Mouse (Mus musculus) hindbrain, embryonic 11.5 days (tissue): Measurements from ENCODE around the gene Prrx1. TPM values are rescaled to one million over a fixed set of nuclear protein-coding genes. Genes with fewer than 3 reads are reported as not detected.

ENCODE experiments used
- ATAC-seq: fragments of 200-750 bp; cut with Nextera tagmentation; 2 replicates; pipeline ENCODE4 v1.8.0; 2017; ENCODE audit warnings: mild to moderate bottlenecking, moderate TSS enrichment, moderate library complexity; ENCODE audit not compliant: low FRiP score
- DNase-seq: peaks from one replicate; pipeline ENCODE4 v3.0.0-alpha.2; 2015; ENCODE audit warnings: low spot score
- H3K27ac ChIP-seq: fragments of 300-500 bp; sonication (generic); 2 replicates; pipeline ENCODE4 v1.5.1; 2014; ENCODE audit warnings: mild to moderate bottlenecking, low read depth, low read length
- H3K27me3 ChIP-seq: fragments of 300-500 bp; sonication (generic); 2 replicates; pipeline ENCODE4 v1.6.1; 2014; ENCODE audit warnings: mild to moderate bottlenecking, low read length, moderate library complexity, mixed read lengths; ENCODE audit not compliant: control insufficient read depth, insufficient read depth
- H3K36me3 ChIP-seq: fragments of 300-500 bp; sonication (generic); 2 replicates; pipeline ENCODE4 v1.6.1; 2014; ENCODE audit warnings: mild to moderate bottlenecking, low read length, moderate library complexity, mixed read lengths; ENCODE audit not compliant: control insufficient read depth, insufficient read depth
- H3K4me1 ChIP-seq: fragments of 300-500 bp; sonication (generic); replicated peaks from 2 replicates; pipeline ENCODE4 v1.6.1; 2014; ENCODE audit warnings: low read length, mixed read lengths; ENCODE audit not compliant: control insufficient read depth, insufficient read depth
- H3K4me2 ChIP-seq: fragments of 300-500 bp; sonication (generic); replicated peaks from 2 replicates; pipeline ENCODE4 v1.6.1; 2014; ENCODE audit warnings: mild to moderate bottlenecking, low read depth, low read length
- H3K4me3 ChIP-seq: fragments of 300-500 bp; sonication (generic); 2 replicates; pipeline ENCODE4 v1.5.1; 2014; ENCODE audit warnings: low read depth, low read length
- H3K9ac ChIP-seq: fragments of 300-500 bp; sonication (generic); 2 replicates; pipeline ENCODE4 v1.6.1; 2014; ENCODE audit warnings: low read depth, low read length
- H3K9me3 ChIP-seq: fragments of 300-500 bp; sonication (generic); 2 replicates; pipeline ENCODE4 v1.6.1; 2016; ENCODE audit warnings: low read length; ENCODE audit not compliant: control insufficient read depth
- WGBS: fragments of 180-500 bp; shearing (Covaris S2); extraction: QIAGEN DNeasy Blood & Tissue Kit; methylation state at CpG from one replicate; pipeline ENCODE4 v1.1.7; 2014; 5-methylcytosine and 5-hydroxymethylcytosine counted together
- polyA plus RNA-seq: library from polyadenylated mRNA; unstranded; fragments of >200 nt; fragmentation: Nextera tagmentation; extraction: Ambion mirVana; gene quantifications from 2 replicates; pipeline ENCODE4 v1.2.1, GENCODE M21; 2014

Prrx1 gene
- polyA plus RNA-seq, 1 experiment from 2014 or later = 71.0 TPM

- DNase-seq (peak; percentile 62), ATAC-seq (peak; percentile 25; the same call in 1 of the 2 replicates)
- Histone ChIP-seq H3K27me3 (peaks cover 44% of the 10 kb centered on the region), H3K9ac (no peak overlapping the region), H3K36me3 (no peaks in the 10 kb centered on the region), H3K4me1 (peaks cover 2% of the 10 kb centered on the region), H3K27ac (no peak overlapping the region), H3K4me3 (peak overlapping the region; percentile 17), H3K4me2 (peak overlapping the region; percentile 56), H3K9me3 (no peaks in the 10 kb centered on the region)
- under 1% methylated on average over 23 of the region's 23 CpGs for WGBS
Measured at GRCm38 (mm10) chr1:163314829-163315301, 1.4 kb upstream of the Prrx1 start.

GRCm38 (mm10) chr1:163313921-163314725 is 613 bp upstream of the Prrx1 start:
- 0% methylated on average over 21 of the region's 21 CpGs for WGBS

GRCm38 (mm10) chr1:163311861-163312811 is 1.4 kb downstream of the Prrx1 start:
- peak; percentile 55 for ATAC-seq
- peaks cover 64% of the 10 kb centered on the region for H3K27me3 ChIP-seq

More at GRCm38 (mm10) chr1:163313921-163314725, 613 bp upstream of the Prrx1 start:
- no peaks in the 10 kb centered on the region for H3K36me3 ChIP-seq
- ATAC-seq (peak; percentile 42; the same call in 1 of the 2 replicates), DNase-seq (peak; percentile 52)
- no peak overlapping the region for H3K9ac ChIP-seq
- peaks cover 50% of the 10 kb centered on the region for H3K27me3 ChIP-seq
- H3K4me1 ChIP-seq = peaks cover 2% of the 10 kb centered on the region
- peak overlapping the region; percentile 46 for H3K4me3 ChIP-seq
- H3K4me2 ChIP-seq = peak overlapping the region; percentile 56
- H3K27ac ChIP-seq = no peak overlapping the region
- no peaks in the 10 kb centered on the region for H3K9me3 ChIP-seq

GRCm38 (mm10) chr1:163311006-163311836 is 2.3 kb downstream of the Prrx1 start:
- WGBS = 8% methylated on average over 13 of the region's 13 CpGs
- Histone ChIP-seq H3K4me3 (peak overlapping the region; percentile 46), H3K9ac (peak overlapping the region; percentile 61), H3K27me3 (peaks cover 63% of the 10 kb centered on the region), H3K4me1 (peaks cover 2% of the 10 kb centered on the region), H3K27ac (peak overlapping the region; percentile 82), H3K9me3 (no peaks in the 10 kb centered on the region), H3K36me3 (no peaks in the 10 kb centered on the region), H3K4me2 (peak overlapping the region; percentile 56)
- DNase-seq (peak; percentile 40), ATAC-seq (no peak)

More at GRCm38 (mm10) chr1:163311861-163312811, 1.4 kb downstream of the Prrx1 start:
- H3K9ac ChIP-seq = peak overlapping the region; percentile 61
- peaks cover 2% of the 10 kb centered on the region for H3K4me1 ChIP-seq
- peak overlapping the region; percentile 82 for H3K27ac ChIP-seq
- DNase-seq = peak; percentile 65
- WGBS = under 1% methylated on average over 55 of the region's 59 CpGs
- H3K36me3 ChIP-seq = no peaks in the 10 kb centered on the region
- no peaks in the 10 kb centered on the region for H3K9me3 ChIP-seq
- peak overlapping the region; percentile 56 for H3K4me2 ChIP-seq
- peak overlapping the region; percentile 46 for H3K4me3 ChIP-seq

GRCm38 (mm10) chr1:163310023-163310754 is 3.3 kb downstream of the Prrx1 start:
- H3K27me3 ChIP-seq = peaks cover 54% of the 10 kb centered on the region
- no peaks in the 10 kb centered on the region for H3K36me3 ChIP-seq
- no peak overlapping the region for H3K9ac ChIP-seq
- ATAC-seq (no peak), DNase-seq (peak; percentile 33)
- H3K9me3 ChIP-seq = no peaks in the 10 kb centered on the region
- no peak overlapping the region for H3K4me2 ChIP-seq
- peak overlapping the region; percentile 8; the same call in 1 of the 2 replicates for H3K4me3 ChIP-seq
- 8% methylated on average over 8 of the region's 8 CpGs for WGBS
- no peak overlapping the region for H3K27ac ChIP-seq
- peaks cover 2% of the 10 kb centered on the region for H3K4me1 ChIP-seq

GRCm38 (mm10) chr1:163309466-163309865 is 4.0 kb downstream of the Prrx1 start:
- H3K27ac ChIP-seq = no peak overlapping the region
- H3K9me3 ChIP-seq = no peaks in the 10 kb centered on the region
- peaks cover 2% of the 10 kb centered on the region for H3K4me1 ChIP-seq
- no peak overlapping the region for H3K9ac ChIP-seq
- no peaks in the 10 kb centered on the region for H3K36me3 ChIP-seq
- ATAC-seq = no peak
- DNase-seq = peak; percentile 41
- no peak overlapping the region for H3K4me2 ChIP-seq
- H3K27me3 ChIP-seq = peaks cover 50% of the 10 kb centered on the region
- no peak overlapping the region for H3K4me3 ChIP-seq
- WGBS = 3% methylated on average over 2 of the region's 2 CpGs

GRCm38 (mm10) chr1:163308631-163309030 is 4.9 kb downstream of the Prrx1 start:
- no peak overlapping the region for H3K9ac ChIP-seq
- no peaks in the 10 kb centered on the region; the same call in none of the 2 replicates for H3K4me1 ChIP-seq
- peak overlapping the region; percentile 9; the same call in 1 of the 2 replicates for H3K4me2 ChIP-seq
- peak; percentile 77 for DNase-seq
- ATAC-seq = peak; percentile 70
- peak overlapping the region; percentile 1; the same call in 1 of the 2 replicates for H3K4me3 ChIP-seq
- peaks cover 45% of the 10 kb centered on the region for H3K27me3 ChIP-seq
- H3K9me3 ChIP-seq = no peaks in the 10 kb centered on the region
- H3K27ac ChIP-seq = no peak overlapping the region
- H3K36me3 ChIP-seq = no peaks in the 10 kb centered on the region
- under 1% methylated on average over 24 of the region's 24 CpGs for whole genome bisulfite sequencing
